Mouse (Mus musculus): ENCODE data around the gene Gdpd1. TPM values are rescaled to one million over a fixed set of nuclear protein-coding genes. Genes with fewer than 3 reads are reported as not detected.
A peak's percentile ranks its signal among the peaks of the same experiment; 100 is the strongest.
"Not testable (repeated sequence)": the region's sequence is repeated elsewhere in the genome, so short reads cannot be mapped to it uniquely, and the experiment has no call there.

The Gdpd1 gene
- polyA plus RNA-seq, 1 experiment from 2014 or later, result 25.8 TPM

DNA sequence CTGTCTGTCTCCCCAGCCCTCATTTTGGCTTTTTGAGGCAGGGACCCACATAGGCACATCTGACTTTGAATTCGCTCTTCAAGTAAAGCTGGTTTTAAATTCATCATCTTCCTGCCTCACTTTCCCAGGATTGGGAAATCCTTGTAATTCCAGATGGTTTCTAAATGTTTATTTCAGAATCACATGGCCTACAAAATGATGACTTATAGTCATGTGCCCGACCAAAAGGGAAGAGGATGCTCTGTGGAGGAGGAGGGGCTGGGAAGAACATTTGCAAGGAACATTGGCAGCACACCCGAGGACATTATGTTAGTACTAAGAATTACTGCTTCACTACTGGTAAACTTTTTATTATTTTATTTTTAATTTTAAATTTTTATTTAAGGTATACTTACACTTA is 48.5 kb downstream of the Gdpd1 start:
- H3K27me3 ChIP-seq, result no peaks in the 10 kb centered on the region
- H3K36me3 ChIP-seq, result no peaks in the 10 kb centered on the region
- no peak overlapping the region for H3K4me3 ChIP-seq
- no peak overlapping the region for H3K9ac ChIP-seq
- H3K4me2 ChIP-seq, result no peak overlapping the region
- peaks cover 9% of the 10 kb centered on the region; the same call in 1 of the 2 replicates for H3K4me1 ChIP-seq (replicated peaks)
- no peak for ATAC-seq (replicated peaks; ENCODE audit: insufficient number of reproducible peaks, insufficient read depth, low FRiP score, low read depth)
- 75% methylated on average over 3 of the region's 3 CpGs for WGBS
- no peaks in the 10 kb centered on the region for H3K9me3 ChIP-seq (replicated peaks)
- no peak overlapping the region for H3K27ac ChIP-seq

DNA sequence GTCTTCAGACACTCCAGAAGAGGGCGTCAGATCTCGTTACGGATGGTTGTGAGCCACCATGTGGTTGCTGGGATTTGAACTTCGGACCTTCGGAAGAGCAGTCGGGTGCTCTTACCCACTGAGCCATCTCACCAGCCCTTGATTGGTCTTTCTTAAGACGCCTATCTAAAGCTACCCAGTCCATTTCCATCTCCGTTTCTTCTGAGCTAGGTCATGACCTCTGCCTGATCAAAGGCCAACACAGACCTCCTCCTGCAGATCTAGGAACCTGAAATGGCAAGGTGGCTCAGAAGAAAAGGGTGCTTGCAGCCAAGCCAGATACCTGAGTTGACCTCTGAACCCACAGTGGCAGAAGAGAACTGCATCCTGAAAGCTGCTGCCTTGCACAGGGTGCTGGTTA is 50.6 kb downstream of the Gdpd1 start:
- not testable (repeated sequence) for H3K9ac ChIP-seq; H3K4me1 ChIP-seq (replicated peaks); H3K4me2 ChIP-seq; H3K27me3 ChIP-seq; ATAC-seq (replicated peaks; ENCODE audit: insufficient number of reproducible peaks, insufficient read depth, low FRiP score, low read depth); H3K27ac ChIP-seq; H3K36me3 ChIP-seq; H3K9me3 ChIP-seq (replicated peaks); H3K4me3 ChIP-seq
- 72% methylated on average over 8 of the region's 8 CpGs for WGBS

DNA sequence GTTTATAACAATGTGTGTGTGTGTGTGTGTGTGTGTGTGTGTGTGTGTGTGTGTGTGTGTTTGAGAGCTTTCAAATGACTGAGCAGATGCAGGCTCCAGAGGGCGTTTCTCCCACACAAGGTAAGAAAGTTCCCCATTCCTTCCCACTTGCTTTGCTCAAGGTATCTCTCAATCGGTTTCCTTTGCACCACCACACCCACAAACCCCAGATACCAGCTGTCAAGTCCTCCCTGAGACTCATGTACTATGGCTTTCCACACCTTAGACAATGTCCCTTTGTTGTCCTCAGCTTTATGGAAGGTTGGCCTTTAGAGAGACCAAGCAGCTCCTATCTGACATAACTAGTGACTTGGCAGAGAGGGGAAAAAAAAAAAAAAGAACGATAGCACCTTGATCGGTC is 51.1 kb downstream of the Gdpd1 start:
- no peaks in the 10 kb centered on the region for H3K27me3 ChIP-seq
- no peak overlapping the region for H3K4me2 ChIP-seq
- no peak overlapping the region for H3K9ac ChIP-seq
- peaks cover 9% of the 10 kb centered on the region; the same call in 1 of the 2 replicates for H3K4me1 ChIP-seq (replicated peaks)
- no peak overlapping the region for H3K27ac ChIP-seq
- no peak for ATAC-seq (replicated peaks; ENCODE audit: insufficient number of reproducible peaks, insufficient read depth, low FRiP score, low read depth)
- no peak overlapping the region for H3K4me3 ChIP-seq
- no peaks in the 10 kb centered on the region for H3K9me3 ChIP-seq (replicated peaks)
- WGBS, result 52% methylated on average over 4 of the region's 4 CpGs
- no peaks in the 10 kb centered on the region for H3K36me3 ChIP-seq

DNA sequence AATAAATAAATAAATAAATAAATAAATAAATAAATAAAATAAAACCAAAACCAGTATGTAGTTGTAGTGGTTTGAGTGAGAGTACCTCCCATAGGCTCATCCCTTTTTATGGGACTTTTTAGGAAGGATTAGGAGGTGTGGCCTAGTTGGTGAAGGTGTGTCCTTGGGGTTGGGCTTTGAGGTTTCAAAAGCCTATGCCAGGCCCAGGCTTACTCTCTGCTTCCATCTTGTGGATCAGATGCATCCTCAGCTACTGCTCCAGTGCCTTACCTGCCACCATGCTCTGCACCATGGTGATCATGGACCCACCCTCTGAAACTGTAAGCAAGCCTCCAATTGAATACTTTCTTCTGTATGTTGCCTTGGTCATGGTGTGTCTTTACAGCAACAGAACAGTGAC is 52.3 kb downstream of the Gdpd1 start:
- Histone ChIP-seq H3K9me3 (replicated peaks) (no peaks in the 10 kb centered on the region), H3K27ac (no peak overlapping the region), H3K4me3 (no peak overlapping the region), H3K9ac (no peak overlapping the region), H3K4me2 (no peak overlapping the region), H3K4me1 (replicated peaks) (peaks cover 5% of the 10 kb centered on the region; the same call in 1 of the 2 replicates), H3K36me3 (no peaks in the 10 kb centered on the region), H3K27me3 (no peaks in the 10 kb centered on the region)
- ATAC-seq (replicated peaks; ENCODE audit: insufficient number of reproducible peaks, insufficient read depth, low FRiP score, low read depth), result no peak

DNA sequence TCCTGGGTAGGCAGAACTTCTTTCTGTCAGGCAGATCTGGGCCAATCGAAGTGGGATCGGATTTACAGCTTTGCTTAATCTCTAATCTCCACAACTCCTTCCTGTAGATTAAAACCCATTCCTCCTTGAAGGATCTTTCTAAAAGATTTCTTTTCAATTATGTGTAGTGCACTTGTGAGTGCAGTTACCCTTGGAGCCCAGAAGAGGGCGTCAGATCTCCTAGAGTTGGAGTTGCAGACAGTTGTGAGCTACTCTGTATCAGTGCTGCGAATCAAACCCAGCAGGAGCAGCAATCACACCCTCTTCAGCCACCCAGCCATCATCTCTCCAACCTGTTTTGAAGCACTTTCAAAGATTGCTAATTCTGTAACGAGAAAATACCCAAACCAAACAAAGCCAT is 53.4 kb downstream of the Gdpd1 start:
- no peak overlapping the region for H3K27ac ChIP-seq
- no peak overlapping the region for H3K4me2 ChIP-seq
- no peaks in the 10 kb centered on the region for H3K36me3 ChIP-seq
- WGBS, result 75% methylated on average over 5 of the region's 5 CpGs
- H3K27me3 ChIP-seq, result no peaks in the 10 kb centered on the region
- ATAC-seq (replicated peaks; ENCODE audit: insufficient number of reproducible peaks, insufficient read depth, low FRiP score, low read depth), result no peak
- H3K9me3 ChIP-seq (replicated peaks), result no peaks in the 10 kb centered on the region
- no peak overlapping the region for H3K4me3 ChIP-seq
- H3K9ac ChIP-seq, result no peak overlapping the region
- H3K4me1 ChIP-seq (replicated peaks), result no peaks in the 10 kb centered on the region

DNA sequence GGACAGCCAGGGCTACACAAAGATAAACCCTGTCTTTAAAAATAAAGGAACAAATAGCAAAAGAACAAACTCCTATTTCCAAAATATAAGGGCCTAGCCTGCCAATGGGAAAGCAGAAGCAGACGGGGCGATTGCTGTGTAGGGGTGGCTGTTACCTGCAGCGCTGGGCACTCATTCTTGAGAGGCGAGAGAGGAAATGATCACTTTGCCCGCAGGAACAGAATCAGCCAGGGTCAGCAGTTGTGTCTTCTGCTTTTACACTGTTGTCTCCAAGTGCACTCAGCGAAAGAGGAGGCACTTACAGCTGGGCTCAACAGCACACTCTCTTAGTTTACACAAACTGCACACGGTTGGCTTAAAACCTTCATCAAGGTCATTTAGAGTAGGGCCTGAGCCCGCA is 54.4 kb downstream of the Gdpd1 start:
- H3K4me2 ChIP-seq, result no peak overlapping the region
- no peak overlapping the region for H3K9ac ChIP-seq
- 82% methylated on average over 8 of the region's 8 CpGs for WGBS
- no peaks in the 10 kb centered on the region for H3K4me1 ChIP-seq (replicated peaks)
- no peak for ATAC-seq (replicated peaks; ENCODE audit: insufficient number of reproducible peaks, insufficient read depth, low FRiP score, low read depth)
- H3K27ac ChIP-seq, result no peak overlapping the region
- no peak overlapping the region for H3K4me3 ChIP-seq
- H3K27me3 ChIP-seq, result no peaks in the 10 kb centered on the region
- no peaks in the 10 kb centered on the region for H3K36me3 ChIP-seq
- no peaks in the 10 kb centered on the region for H3K9me3 ChIP-seq (replicated peaks)

- H3K9me3 ChIP-seq (replicated peaks), result no peaks in the 10 kb centered on the region
- no peaks in the 10 kb centered on the region for H3K4me1 ChIP-seq (replicated peaks)
- H3K9ac ChIP-seq, result no peak overlapping the region
- H3K27ac ChIP-seq, result no peak overlapping the region
- no peak overlapping the region for H3K4me2 ChIP-seq
- no peaks in the 10 kb centered on the region for H3K27me3 ChIP-seq
- no peak for ATAC-seq (replicated peaks; ENCODE audit: insufficient number of reproducible peaks, insufficient read depth, low FRiP score, low read depth)
- 65% methylated on average over 4 of the region's 4 CpGs for WGBS
- H3K4me3 ChIP-seq, result no peak overlapping the region
- H3K36me3 ChIP-seq, result no peaks in the 10 kb centered on the region
Measured at GRCm38 (mm10) chr11:87018081-87018480, 55.8 kb downstream of the Gdpd1 start.

GRCm38 (mm10) chr11:87015691-87016090 is 58.2 kb downstream of the Gdpd1 start:
- Histone ChIP-seq H3K9ac (no peak overlapping the region), H3K27me3 (no peaks in the 10 kb centered on the region), H3K4me1 (replicated peaks) (no peaks in the 10 kb centered on the region), H3K9me3 (replicated peaks) (no peaks in the 10 kb centered on the region), H3K4me3 (no peak overlapping the region), H3K4me2 (no peak overlapping the region), H3K27ac (no peak overlapping the region), H3K36me3 (no peaks in the 10 kb centered on the region)
- no peak for ATAC-seq (replicated peaks; ENCODE audit: insufficient number of reproducible peaks, insufficient read depth, low FRiP score, low read depth)
- WGBS, result 73% methylated on average over 3 of the region's 3 CpGs

- 0 out of 2 replicates have a peak, but pooled peaks have one; percentile 43 for ATAC-seq (replicated peaks; ENCODE audit: insufficient number of reproducible peaks, insufficient read depth, low FRiP score, low read depth)
Measured at GRCm38 (mm10) chr11:87010476-87010875, 63.4 kb downstream of the Gdpd1 start.

GRCm38 (mm10) chr11:87007371-87007770 is 66.5 kb downstream of the Gdpd1 start:
- WGBS, result 51% methylated on average over 8 of the region's 8 CpGs
- Histone ChIP-seq H3K9ac (no peak overlapping the region), H3K4me2 (no peak overlapping the region), H3K36me3 (no peaks in the 10 kb centered on the region), H3K4me3 (no peak overlapping the region), H3K4me1 (replicated peaks) (peaks cover under 1% of the 10 kb centered on the region), H3K27ac (0 out of 2 replicates have a peak overlapping the region, but pooled peaks have one; percentile 9), H3K9me3 (replicated peaks) (no peaks in the 10 kb centered on the region), H3K27me3 (no peaks in the 10 kb centered on the region)
- ATAC-seq (replicated peaks; ENCODE audit: insufficient number of reproducible peaks, insufficient read depth, low FRiP score, low read depth), result no peak

More at GRCm38 (mm10) chr11:87010476-87010875, 63.4 kb downstream of the Gdpd1 start:
- Histone ChIP-seq H3K4me3 (no peak overlapping the region), H3K36me3 (no peaks in the 10 kb centered on the region), H3K27ac (no peak overlapping the region), H3K9ac (no peak overlapping the region), H3K9me3 (replicated peaks) (no peaks in the 10 kb centered on the region), H3K27me3 (no peaks in the 10 kb centered on the region), H3K4me1 (replicated peaks) (no peaks in the 10 kb centered on the region), H3K4me2 (no peak overlapping the region)
- WGBS, result 18% methylated on average over 9 of the region's 9 CpGs

DNA sequence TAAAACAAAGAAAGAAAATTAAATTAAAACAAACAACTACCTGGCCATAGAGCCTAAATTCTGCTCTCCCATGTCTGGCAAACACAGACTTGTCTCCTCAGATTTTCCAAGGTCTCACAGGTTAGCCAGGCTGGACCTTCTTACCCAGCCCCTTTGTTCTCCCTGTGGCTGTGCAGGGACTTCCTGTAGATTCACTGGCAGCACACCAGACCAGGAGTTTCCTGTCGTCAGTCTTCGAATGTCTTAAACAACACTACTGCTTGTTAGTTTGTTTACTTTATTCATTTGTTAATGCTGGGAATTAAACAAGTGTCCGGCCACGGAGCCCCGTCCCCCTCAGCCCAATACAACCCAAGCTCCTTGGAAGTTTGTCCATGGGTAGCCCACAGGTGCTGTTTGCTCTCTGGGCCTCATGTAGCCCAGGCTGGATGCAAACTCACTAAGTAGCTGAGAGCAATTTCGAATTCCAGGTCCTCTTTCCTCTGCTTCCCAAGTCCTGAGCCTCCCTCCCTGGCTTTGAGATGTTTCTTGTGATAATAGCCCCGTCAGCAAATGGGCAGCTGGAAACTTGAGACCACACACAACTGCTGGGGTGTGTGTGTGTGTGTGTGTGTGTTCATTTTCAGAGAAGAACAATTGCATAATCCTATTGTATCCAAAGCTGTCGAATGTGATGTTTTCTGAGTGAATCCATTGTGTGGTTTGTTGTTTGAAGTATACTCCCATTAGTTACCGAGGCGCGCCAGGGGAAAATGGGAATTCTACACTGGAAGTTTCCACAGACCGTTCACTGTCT is 68.7 kb downstream of the Gdpd1 start:
- H3K4me3 ChIP-seq, result no peak overlapping the region
- no peaks in the 10 kb centered on the region for H3K27me3 ChIP-seq
- peak overlapping the region; percentile 61; the same call in 1 of the 2 replicates for H3K27ac ChIP-seq
- H3K36me3 ChIP-seq, result no peaks in the 10 kb centered on the region
- no peak overlapping the region for H3K9ac ChIP-seq
- H3K4me2 ChIP-seq, result no peak overlapping the region
- H3K9me3 ChIP-seq (replicated peaks), result no peaks in the 10 kb centered on the region
- H3K4me1 ChIP-seq (replicated peaks), result peaks cover 5% of the 10 kb centered on the region
- 57% methylated on average over 12 of the region's 12 CpGs for WGBS
- ATAC-seq (replicated peaks; ENCODE audit: insufficient number of reproducible peaks, insufficient read depth, low FRiP score, low read depth), result no peak

Data from heart, embryonic 15.5 days (tissue).